Mouse (Mus musculus) natural killer cell, adult 2 months (primary cell): ENCODE results near the gene Btbd6.

Experiments used
- DNase-seq, 2 experiments: peaks; one replicate each; pipeline ENCODE4 v3.0.0; 2022; ENCODE audit warnings: low spot score in 2 of 2

Btbd6 gene

DNA sequence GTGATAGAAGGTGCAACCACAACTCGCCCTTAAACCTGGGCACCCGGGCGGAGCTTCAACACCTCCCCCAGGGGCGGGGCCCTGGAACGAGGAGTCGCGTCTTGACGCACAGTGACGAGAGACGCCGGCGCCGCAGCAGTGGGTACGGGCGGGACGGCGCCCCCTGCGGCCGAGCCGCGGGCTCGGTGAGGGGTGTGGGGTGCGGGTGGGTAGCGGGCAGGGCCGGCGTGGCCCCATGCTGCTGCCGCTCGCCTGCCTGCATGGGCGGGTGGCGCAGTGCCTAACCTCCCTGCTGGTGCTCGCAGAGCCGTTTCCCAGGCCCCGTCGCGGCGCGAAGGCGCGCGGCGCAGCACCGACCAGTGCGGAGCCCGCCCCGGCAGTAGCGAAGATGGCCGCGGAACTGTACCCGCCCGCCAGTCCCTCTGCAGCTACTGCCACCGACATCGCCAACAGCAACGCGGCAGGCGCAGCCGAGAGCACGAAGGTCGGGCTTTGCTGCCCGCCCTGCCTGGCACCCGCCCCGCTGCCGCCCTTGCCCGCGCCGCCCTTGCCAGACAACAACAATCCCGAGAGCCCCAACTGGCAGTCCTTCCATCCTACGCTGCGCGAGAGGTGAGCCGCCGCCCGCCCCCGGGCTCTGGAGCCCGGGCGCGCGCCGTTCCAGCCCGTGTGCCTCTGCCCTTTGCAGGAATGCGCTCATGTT is at the start of gene Btbd6:
Btbd6 (plus strand) TSS at position 112 of the 703 bp plus-strand sequence.
- peak; percentile 78 to 87 for DNase-seq

DNA sequence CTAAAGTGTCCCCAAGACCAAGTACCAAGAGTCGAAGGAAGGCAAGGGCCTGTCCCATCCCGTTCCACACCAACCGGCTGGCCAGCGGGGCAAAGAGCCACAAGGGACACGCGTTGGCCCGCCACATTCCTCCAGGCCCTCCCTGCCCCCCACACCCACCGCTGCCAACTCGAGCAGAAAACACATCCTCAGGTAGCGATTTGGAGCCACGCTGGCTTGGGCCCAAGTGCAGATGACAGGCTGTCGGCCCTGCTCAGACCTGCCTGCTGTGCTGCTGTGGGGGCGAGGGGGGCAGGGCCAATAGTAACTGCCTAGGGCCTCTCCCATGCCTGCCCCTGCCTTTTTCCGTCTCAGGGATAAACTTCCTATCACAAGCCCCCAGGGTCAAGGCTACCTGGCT is 49.0 kb upstream of the Btbd6 start:
- no peak for DNase-seq

- DNase-seq: no peak
Observed at GRCm38 (mm10) chr12:112928401-112929241, 47.7 kb upstream of the Btbd6 start.

- no peak for DNase-seq
Observed at GRCm38 (mm10) chr12:112929562-112930352, 46.5 kb upstream of the Btbd6 start, which contains the start of gene Jag2. Gene Jag2 (minus strand): TSS chr12:112929776.

DNA sequence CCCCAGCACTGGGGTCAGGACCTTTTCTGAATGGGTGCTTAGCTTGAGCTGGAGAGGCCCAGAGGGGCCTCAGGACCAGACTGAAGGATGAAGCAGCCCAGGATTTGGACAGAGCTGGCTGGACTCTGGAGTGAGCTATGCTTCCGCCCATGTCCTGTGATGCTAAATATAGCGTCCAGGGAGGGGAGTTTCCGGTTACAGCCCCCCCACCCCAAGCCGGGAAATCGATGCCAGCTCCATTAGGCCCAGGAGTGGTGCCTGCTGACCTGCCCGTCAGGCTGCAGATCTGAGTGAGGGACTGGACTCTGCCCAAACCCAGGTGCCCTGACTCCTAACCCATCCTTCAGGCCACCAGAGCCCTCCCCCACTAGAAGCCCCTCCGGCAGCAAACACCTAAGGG is 43.6 kb upstream of the Btbd6 start:
- no peak for DNase-seq

DNA sequence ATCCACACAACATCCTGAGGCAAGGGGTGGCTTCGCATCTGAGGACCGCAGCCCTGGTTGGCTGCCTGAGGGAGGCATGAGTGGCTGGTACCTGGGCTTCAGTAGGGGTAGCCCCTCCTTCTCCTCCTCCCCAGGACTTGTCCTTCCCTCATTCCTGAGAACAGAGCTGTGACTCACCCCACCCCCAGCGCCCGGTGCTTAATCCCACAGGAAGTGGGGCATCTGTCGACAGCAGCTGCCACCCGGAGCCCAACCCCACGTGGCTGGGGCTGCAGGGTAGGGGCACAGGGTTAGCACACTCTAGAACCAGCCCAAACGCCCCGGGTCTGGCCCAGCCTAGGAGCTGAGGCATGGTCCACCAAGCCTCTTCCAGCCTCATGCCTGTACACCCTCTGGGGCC is 38.4 kb upstream of the Btbd6 start:
- no peak for DNase-seq

DNA sequence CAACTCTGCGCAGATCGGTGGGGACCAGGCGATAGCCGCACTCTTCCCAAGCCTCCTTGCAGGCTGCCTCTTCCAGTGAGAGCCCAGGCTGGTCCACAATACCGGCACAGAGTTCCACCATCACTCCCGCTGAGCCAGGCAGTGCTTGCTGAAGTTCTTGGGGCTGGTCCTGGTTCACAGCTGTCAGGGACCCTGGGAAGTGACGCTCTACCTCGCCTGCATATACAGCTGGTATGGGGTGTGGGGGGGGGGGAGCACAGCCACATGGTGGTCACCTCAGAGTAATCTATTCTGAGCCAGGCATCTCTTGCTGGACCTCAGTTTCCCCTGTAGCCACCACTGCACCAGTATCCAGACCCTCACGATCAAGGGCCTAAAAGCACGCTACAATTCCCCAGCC is 37.9 kb upstream of the Btbd6 start:
- DNase-seq: no peak

DNA sequence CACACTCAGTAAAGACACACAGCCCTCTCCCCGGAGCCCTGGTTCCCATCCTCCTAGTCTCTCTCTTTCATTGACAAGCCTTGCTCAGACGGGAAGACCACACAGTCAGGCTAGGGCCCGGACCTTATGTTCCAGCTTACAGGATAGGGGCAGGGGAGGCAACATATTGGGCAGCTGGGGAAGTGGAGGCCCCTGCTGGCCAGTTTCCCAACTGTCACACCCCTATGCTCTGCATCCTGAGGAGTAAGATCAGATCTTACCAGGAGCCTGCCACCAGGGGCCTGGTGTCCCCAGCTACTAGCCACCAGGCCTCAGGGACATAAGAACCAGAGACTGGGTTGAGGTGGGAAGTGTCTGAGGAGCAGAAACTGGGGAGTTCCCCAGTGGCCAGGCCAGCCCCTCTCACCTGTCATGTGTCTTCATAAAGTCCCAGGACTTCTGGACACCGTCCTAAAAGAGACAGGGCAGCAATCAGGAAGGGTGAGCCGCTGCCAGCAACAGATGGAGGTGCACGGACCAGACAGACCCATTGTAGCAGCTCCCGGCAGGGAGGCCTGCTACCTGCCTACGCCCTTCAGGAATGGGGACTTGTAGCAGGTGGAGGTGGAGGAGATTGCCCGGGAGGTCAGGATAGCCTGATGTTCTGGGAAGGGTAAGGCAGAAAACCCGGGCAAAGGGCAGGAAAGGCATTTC is 37.3 kb upstream of the Btbd6 start:
- DNase-seq: no peak

DNA sequence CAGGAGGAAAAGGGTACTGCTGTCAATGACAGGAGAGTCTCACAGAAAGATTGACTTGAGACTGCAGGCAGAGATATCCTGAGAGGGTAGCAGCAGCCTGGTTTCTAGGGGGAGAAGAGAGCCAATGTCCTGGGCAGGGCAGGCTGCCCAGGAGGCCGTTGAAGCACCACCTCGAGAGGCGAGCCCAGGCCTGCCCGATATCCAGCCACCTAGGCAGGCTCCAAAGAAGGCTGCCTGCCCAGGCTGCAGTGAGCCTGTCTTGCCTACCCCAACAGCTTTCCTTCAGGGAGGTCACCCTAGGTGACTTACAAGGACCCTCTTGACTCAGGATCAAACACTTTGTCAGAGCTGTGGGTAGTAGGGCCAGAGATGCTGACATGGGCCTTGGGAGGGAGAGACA is 36.0 kb upstream of the Btbd6 start:
- no peak for DNase-seq

GRCm38 (mm10) chr12:112940710-112941109 is 35.6 kb upstream of the Btbd6 start:
- no peak for DNase-seq

DNA sequence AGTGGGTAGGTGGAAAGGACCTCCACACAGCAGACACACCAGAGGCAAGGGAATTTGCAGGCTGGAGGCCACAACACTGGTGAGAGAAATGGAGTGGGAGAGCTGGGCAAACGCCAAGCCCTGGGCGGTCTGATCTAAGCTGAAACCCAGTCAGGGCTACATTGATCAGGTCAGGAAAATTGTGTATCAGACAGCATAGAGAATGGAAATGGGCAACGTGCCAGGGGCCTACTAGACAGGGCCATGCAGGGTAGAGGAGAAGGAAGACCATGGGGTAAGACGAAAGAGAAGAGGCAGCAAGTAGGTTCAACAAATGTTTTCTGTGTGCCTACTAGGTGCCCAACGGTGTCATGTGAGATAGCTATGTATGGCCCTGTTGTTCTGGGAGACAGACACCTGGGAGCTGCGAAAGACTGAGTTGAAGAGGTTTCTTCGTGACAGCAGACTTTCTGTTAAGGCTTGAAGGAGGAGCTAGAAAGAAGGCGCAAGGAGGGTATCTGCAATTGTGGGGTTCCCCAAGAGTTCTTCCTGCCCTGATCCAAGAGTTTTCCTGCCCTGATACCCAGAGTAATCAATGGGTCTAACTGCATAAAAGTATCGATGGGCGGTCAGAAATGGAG is 35.0 kb upstream of the Btbd6 start:
- no peak for DNase-seq

DNA sequence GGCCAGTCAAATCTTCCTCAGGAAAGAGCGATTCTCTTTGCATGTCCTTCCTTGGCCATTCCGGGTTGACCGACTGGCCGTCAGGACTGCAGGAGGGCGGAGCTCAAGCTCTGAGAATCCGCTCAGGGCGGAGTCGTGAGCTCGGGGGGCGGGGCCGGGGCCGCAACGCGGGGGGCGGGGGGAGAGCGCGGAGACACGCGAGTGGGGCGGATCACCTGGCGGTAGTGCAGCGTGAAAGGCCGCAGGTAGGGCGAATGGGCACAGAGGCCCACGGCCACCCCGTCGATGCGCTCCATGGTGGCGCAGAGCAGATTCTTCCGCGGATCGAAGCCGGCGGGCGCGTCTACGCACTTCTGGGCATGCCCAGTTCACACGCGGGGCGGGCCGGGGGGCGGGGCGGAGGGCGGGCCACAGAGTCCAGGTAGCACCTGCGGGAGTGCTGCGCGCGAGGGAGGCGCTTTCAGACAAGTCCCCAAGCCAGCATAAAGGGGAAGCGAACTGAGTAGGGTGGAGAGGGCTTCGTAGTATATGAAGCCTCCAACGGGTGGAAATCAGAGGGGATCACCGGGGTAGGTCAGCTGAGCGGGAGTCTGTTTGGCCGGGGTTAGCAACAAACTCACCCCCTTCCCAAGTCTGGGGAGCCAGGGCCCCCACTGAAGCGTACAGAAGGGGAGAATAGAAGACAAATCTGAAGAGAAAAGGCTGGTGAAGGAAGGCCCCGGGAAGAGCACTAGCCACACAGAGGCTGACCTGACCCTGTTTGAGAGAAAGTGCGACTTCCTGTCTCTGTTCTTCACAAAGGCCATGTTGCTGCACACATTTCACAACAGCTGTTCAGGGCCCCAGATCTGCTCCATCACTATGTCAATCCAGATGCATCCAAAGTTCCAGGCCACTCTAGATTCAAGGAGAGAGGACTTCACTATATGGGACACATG is 34.2 kb upstream of the Btbd6 start, which contains the start of gene Nudt14:
Nudt14 (minus strand) TSS at position 349 of the 938 bp plus-strand sequence.
- peak; percentile 77 to 79 for DNase-seq

DNA sequence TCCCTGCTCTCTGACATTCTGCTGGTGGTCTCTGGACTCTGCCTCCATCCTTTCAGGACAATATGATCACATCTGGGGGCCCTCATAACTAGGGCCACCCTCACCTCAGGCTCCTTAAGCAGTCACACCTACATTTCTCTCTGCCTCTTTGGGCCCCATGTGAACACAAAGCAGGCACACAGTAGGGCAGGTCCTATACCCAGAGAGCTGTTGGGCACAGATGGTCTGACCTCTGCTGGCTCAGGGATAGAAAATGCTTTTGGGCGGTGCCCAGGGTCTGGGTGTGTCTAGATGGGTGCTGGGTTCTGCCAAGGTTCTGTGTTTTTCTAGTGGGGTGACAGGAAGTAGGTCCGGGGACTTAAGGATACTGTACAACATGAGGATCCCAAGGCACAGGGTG is 32.6 kb upstream of the Btbd6 start:
- DNase-seq: no peak

DNA sequence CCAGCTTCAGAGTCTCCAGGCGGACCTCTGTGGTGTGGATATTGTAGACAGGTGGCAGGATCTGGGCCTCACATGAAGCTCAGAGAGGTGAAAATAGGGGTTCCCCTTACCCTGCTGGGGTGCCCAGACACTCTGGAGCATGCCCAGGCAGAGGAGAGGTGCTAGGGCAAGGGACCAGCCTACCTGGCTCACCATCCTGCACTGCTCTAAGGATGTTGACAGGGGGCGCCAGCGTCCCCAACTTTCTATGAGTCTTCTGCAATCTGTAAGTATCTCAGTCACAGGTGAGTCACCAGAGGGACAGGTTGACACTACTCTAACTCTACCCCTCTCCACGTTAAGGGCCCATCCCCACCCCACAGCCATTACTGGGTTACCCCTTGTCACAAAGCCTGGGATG is 29.0 kb upstream of the Btbd6 start:
- DNase-seq: peak in 1 of 2 experiments; percentile 48

DNA sequence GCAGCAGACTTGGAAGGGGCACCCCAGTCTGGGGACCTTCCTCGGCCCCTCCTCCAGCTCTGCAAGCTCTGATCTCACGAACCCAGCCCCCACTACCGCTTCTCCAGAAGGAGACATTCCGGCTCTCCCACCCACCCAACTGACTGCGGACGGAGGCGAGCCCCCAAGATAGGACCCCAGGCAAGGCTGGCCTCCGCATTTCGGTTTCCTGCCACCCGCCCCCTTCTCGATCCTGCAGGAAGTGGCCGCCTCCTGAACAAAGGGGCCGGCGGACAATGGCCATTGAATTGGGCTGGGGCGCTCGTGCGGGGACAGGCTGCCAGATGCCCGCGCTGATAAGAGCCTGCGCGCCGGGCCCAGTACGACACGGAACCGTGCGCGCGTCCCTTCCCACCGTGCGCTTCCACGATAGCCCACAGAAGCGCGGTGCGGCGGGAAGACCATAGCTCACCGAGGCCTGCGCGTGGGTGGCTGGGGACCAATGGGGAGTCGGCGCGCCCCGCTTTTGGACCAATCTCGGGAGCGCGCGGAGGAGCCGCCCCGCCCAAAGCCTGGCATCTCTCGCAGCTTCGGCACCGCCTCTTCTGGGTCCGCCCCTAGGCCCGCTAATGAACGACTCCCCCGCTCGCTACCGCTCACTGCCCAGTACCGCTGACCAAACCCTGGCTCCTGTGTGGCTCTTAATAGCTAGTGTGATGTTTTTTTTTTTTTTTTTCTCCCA is 26.1 kb upstream of the Btbd6 start:
- peak; percentile 59 to 68 for DNase-seq

- no peak for DNase-seq
Observed at GRCm38 (mm10) chr12:112950761-112951129, 25.5 kb upstream of the Btbd6 start.

DNA sequence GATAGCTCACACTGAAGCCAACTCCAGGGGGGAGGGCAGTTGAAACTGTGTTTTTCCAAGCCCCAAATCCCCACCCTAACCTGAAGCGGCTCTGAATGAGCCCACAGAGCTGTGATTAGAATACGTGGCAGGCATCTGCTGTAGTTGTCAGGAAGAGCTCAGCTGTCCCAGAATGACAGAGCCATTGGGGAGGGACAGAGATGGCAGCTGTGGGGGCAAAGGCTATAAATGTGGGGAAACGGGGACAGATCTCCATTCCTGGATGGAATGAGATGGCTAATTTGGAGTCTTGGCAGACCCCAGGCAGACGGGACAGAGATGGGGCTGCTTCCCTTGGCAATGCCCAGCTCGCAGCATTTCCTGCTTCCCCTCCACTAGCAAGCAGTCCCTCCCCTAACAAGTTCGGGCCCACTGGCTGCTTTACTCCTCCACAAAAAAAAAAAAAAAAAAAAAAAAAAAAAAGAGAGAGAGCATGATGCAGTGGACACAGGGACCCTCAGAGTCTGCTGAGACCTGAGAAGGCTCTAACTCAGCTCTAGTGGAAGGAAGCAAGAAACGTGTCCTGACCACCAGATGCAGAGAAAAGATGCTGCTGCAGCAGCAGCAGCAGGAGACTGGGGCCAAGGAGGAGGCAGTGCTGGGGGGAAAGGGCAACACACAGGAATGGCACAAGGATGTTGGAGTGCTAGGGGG is 25.0 kb upstream of the Btbd6 start:
- no peak for DNase-seq

DNA sequence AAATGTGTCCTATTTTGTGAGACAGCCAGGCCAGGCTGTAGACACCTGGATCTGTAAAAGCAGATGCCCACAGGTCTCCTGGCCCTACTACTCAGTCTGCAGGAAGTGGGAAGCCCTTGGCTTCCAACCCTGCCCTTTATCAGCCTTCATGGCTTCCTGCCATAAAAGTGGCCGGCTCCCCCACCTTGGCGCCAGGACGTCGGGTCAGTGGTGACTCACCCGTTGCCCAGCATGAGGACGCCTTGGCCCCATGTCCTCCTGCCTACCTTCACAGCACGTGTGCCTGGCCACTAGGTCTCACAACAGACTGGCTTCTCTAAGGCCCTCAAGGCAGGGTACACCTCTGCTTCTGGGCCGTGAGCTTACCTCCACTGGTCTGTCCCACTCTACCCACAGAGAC is 23.8 kb upstream of the Btbd6 start:
- DNase-seq: peak; percentile 33 to 41
